Mouse (Mus musculus) liver, adult 2 months (tissue): ENCODE measurements at regions not wholly inside any gene's neighbourhood (a gene's known extent, or its start where the extent isn't known, plus 50 kb on each side); places are given as distances from the start of the nearest gene placed in this dataset.

Experiments
- DNase-seq: peaks from one replicate; pipeline ENCODE4 v3.0.0-alpha.2; 2011; ENCODE audit warnings: low read depth, low spot score; ENCODE audit errors: extremely low read depth
- H3K27ac ChIP-seq: fragments of 200-500 bp; replicated peaks from 2 replicates; pipeline ENCODE4 v1.5.1; 2012; ENCODE audit warnings: low read depth, mild to moderate bottlenecking, control low read depth, inconsistent platforms, low read length; ENCODE audit not compliant: insufficient read depth
- H3K27me3 ChIP-seq: fragments of 200-500 bp; 2 replicates; pipeline ENCODE4 v1.6.1; 2012; ENCODE audit warnings: mild to moderate bottlenecking, moderate library complexity, low read length, inconsistent platforms; ENCODE audit not compliant: control insufficient read depth, insufficient read depth
- H3K36me3 ChIP-seq: fragments of 200-500 bp; 2 replicates; pipeline ENCODE4 v1.6.1; 2012; ENCODE audit warnings: low read length, inconsistent platforms; ENCODE audit not compliant: control insufficient read depth, insufficient read depth
- H3K4me1 ChIP-seq: fragments of 200-500 bp; 2 replicates; pipeline ENCODE4 v1.6.1; 2011; ENCODE audit warnings: low read length; ENCODE audit not compliant: control insufficient read depth, insufficient read depth
- H3K4me3 ChIP-seq: fragments of 200-500 bp; 2 replicates; pipeline ENCODE4 v1.5.1; 2011; ENCODE audit warnings: low read depth, mild to moderate bottlenecking, control low read depth, low read length, moderate library complexity; ENCODE audit not compliant: insufficient read depth
- H3K79me2 ChIP-seq: fragments of 200-500 bp; 2 replicates; pipeline ENCODE4 v1.6.1; 2012; ENCODE audit warnings: inconsistent platforms, mild to moderate bottlenecking, low read length, moderate library complexity; ENCODE audit not compliant: control insufficient read depth, insufficient read depth
- H3K9ac ChIP-seq: fragments of 200-500 bp; 2 replicates; pipeline ENCODE4 v1.6.1; 2012; ENCODE audit warnings: low read depth, mild to moderate bottlenecking, control low read depth, inconsistent platforms, low read length
- CTCF ChIP-seq: fragments of 200-500 bp; IDR thresholded peaks from 2 replicates; pipeline ENCODE4 v1.5.1; 2011; ENCODE audit warnings: low read depth, low read length, control low read depth
- POLR2A ChIP-seq: fragments of 200-500 bp; IDR thresholded peaks from 2 replicates; pipeline ENCODE4 v1.6.1; 2011; ENCODE audit warnings: low read length, control low read depth; ENCODE audit not compliant: insufficient read depth; ENCODE audit errors: extremely low read depth
- WGBS: fragments of 180-500 bp; shearing (Covaris S2); methylation state at CpG from one replicate; pipeline ENCODE4 v1.1.7; 2018; 5-methylcytosine and 5-hydroxymethylcytosine counted together

DNA sequence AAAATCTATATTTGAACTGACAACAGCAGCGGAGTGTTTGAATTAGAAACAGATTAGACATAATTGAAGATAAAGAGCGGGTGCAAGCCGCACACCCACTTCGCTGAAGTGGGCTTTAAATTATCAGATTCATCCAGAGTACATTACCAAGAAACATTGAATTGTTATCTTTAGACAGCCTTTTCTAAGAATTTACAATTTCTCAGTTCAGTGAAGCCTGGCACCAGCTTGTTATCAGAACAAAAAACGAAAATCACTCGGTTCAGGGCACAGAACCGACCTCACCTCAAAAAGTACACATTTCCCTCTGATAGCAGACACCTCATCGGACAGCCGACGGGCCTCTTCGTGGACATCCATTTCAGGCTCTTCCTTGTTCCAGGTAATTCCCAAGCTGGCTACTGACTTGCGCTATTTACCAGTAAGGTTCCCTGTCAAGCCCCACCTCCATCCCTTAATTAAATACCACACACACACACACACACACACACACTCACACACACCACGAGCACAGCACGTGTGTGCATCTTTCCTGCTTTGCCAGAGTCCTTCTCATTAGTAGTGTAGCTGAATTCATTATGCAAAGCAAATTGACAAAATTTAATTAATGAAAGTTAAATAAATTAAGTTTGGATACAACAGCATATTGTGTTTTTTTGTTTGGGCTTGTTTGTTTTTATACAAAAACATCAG is 166.8 kb downstream of the Sp3 start:
- Histone ChIP-seq H3K9ac (no peak overlapping the region), H3K27me3 (no peaks in the 10 kb centered on the region), H3K4me1 (no peaks in the 10 kb centered on the region), H3K4me3 (no peak overlapping the region), H3K27ac (no peak overlapping the region), H3K36me3 (no peaks in the 10 kb centered on the region), H3K79me2 (no peaks in the 10 kb centered on the region)
- no peak for DNase-seq
- WGBS, result 69% methylated on average over 14 of the region's 14 CpGs
- TF ChIP-seq CTCF (no peak), POLR2A (no peak)

DNA sequence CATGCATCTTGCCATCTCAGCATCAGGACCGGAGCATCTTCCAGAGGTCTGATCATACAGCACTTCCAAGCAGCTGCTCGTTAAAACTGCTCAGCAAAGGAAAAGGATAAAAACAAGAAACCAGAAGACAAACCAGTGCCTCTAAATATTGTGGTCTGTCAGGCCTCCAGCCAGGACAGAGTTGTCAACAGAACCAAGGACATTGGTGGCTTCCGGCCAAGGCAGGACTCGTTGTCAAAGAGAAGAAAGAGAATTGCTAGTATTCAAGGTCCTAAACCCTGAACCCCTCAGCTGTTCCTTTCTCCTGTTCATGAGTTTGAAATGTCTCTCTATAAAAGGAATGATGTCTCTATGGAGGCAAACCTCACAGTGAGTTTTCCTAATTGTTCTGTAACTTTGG is 155.0 kb downstream of the Sp3 start:
- TF ChIP-seq CTCF (no peak), POLR2A (no peak)
- 42% methylated on average over 4 of the region's 4 CpGs for WGBS
- Histone ChIP-seq H3K27ac (no peak overlapping the region), H3K79me2 (no peaks in the 10 kb centered on the region), H3K9ac (no peak overlapping the region), H3K4me1 (no peaks in the 10 kb centered on the region), H3K27me3 (no peaks in the 10 kb centered on the region), H3K36me3 (no peaks in the 10 kb centered on the region), H3K4me3 (no peak overlapping the region)
- peak; percentile 9 for DNase-seq

DNA sequence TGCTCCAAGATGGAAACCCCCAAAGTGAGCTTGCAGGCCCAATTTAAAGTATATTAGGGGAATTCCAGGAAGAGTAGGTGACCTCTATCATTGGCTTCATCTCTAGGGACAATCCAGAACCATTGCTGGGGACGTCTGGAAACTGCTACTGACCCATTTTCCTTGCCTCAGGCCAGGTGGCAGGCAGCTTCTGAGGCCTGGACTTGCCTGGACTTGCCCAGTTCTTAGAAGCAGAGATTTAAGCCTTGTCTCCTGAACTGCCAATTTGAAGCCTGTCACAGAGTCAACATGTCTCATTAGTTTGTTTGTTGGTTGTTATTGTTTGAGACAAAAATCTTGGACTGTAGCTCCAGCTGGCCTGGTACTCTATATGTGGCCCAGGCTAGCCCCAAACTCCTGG is 151.1 kb downstream of the Sp3 start:
- Histone ChIP-seq H3K4me3 (no peak overlapping the region), H3K9ac (no peak overlapping the region), H3K4me1 (no peaks in the 10 kb centered on the region), H3K27ac (no peak overlapping the region), H3K27me3 (no peaks in the 10 kb centered on the region), H3K79me2 (no peaks in the 10 kb centered on the region), H3K36me3 (no peaks in the 10 kb centered on the region)
- DNase-seq, result no peak
- WGBS, result 50% methylated on average over 1 of the region's 1 CpGs
- TF ChIP-seq CTCF (no peak), POLR2A (no peak)

DNA sequence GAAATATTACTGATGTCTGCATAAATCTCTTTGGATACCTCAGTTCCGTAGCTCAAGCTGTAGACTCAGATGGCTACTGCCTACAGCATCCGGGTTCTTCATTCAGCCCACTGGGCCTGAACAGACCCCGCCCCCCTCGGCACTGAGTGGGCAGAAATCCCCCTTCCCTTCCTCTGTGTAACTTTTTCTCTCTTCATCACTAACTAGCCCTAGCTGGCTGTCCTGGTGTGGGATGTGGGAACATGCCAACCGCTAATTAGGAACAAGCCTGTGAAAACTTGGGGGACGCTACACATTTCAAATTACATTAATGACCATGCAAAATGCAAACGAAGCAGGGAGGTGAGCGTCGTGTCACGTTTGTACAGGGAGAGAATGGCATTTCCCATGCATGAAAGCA is 147.5 kb downstream of the Sp3 start:
- no peaks in the 10 kb centered on the region for H3K36me3 ChIP-seq
- H3K9ac ChIP-seq, result no peak overlapping the region
- H3K27me3 ChIP-seq, result no peaks in the 10 kb centered on the region
- WGBS, result 95% methylated on average over 10 of the region's 10 CpGs
- no peak overlapping the region for H3K4me3 ChIP-seq
- TF ChIP-seq CTCF (no peak), POLR2A (no peak)
- H3K4me1 ChIP-seq, result no peaks in the 10 kb centered on the region
- no peak overlapping the region for H3K27ac ChIP-seq
- H3K79me2 ChIP-seq, result no peaks in the 10 kb centered on the region
- no peak for DNase-seq

DNA sequence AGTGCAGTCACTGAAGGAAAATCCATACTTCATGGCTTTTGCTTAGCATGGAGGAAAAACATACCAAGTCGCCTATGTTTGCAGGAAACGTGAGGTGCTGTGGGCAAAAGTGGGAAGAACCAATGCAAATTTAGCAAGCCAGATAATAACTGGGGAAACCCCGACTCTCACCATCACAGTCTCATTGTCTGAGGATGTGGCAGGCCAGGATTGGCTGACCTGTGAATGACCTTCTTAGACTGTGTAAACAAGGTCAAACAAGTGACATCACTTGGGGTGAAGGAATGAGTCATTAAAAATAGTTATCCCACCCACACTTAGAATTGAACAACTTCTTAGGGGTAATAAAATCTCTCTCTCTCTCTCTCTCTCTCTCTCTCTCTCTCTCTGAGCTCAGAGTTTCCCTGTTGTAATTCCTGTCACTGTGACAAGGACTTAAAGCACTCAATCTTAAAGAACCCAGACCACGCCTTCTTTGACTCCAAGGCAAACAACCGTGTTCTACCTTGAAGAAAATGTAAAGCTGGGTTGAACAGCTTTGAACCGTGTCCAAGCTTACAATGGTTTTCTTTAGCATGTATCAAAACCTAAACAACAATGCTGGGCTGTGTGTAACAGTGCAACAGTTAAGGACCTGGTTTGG is 142.0 kb downstream of the Sp3 start:
- no peaks in the 10 kb centered on the region for H3K79me2 ChIP-seq
- no peaks in the 10 kb centered on the region for H3K36me3 ChIP-seq
- peak; percentile 33 for DNase-seq
- no peak overlapping the region for H3K9ac ChIP-seq
- WGBS, result 66% methylated on average over 6 of the region's 6 CpGs
- TF ChIP-seq CTCF, result no peak
- TF ChIP-seq POLR2A, result no peak
- H3K27me3 ChIP-seq, result no peaks in the 10 kb centered on the region
- no peak overlapping the region for H3K27ac ChIP-seq
- no peaks in the 10 kb centered on the region for H3K4me1 ChIP-seq
- no peak overlapping the region for H3K4me3 ChIP-seq

DNA sequence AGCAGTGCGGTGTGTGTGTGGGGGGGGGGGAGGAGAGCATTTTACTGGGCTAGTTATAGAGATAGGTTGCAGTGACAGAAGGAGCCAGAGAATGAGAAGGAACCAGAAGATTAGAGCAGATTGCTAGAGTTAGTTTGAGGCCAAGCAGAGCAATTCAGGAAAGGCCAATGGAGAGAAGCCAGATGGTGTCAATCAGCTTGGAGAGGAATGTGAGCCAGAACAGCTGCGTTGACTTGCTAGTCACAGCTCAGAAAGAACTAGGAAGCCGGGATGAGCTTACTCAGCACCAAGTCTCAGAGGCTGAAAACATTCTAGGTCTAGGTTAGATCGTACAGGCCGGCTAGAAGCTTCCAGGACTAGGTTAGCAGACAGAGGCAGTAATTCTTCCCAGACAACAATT is 140.6 kb downstream of the Sp3 start:
- 96% methylated on average over 5 of the region's 5 CpGs for WGBS
- no peak overlapping the region for H3K27ac ChIP-seq
- no peak overlapping the region for H3K4me3 ChIP-seq
- DNase-seq, result no peak
- no peaks in the 10 kb centered on the region for H3K27me3 ChIP-seq
- no peaks in the 10 kb centered on the region for H3K79me2 ChIP-seq
- TF ChIP-seq POLR2A (no peak), CTCF (no peak)
- H3K4me1 ChIP-seq, result no peaks in the 10 kb centered on the region
- H3K9ac ChIP-seq, result no peak overlapping the region
- no peaks in the 10 kb centered on the region for H3K36me3 ChIP-seq
